Mouse (Mus musculus): Measurements from ENCODE around the gene Odf2. TPM values are rescaled to one million over a fixed set of nuclear protein-coding genes. Genes with fewer than 3 reads are reported as not detected.

Gene Odf2
- total and polyA plus RNA-seq, 2 experiments from 2014 or later: 90.9 to 102 TPM

DNA sequence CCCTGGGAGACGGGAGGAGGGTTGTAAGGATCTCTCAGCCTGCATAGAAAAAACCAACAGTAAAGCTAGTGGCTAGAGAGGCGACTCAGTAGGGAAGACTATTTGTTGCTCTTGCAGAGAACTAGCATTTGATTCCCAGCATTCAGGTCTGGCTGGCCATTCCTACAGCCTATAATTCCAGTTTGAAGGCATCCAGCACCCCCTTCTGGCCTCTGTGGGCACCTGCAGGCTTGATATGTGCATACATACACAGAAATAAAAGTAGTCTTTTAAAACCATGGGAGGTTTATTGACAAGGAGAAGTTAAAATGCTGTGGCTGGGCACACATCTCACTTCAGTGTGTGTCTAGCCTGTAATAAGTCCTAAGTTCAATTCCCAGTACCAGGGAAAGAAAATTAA is 21.0 kb downstream of the Odf2 start:
- 87% methylated on average over 2 of the region's 2 CpGs for WGBS
- H3K36me3 ChIP-seq (ENCODE audit: insufficient read depth, low read length): peaks cover 60% of the 10 kb centered on the region
- ATAC-seq (ENCODE audit: low FRiP score): no peak
- DNase-seq (ENCODE audit: low spot score): peak; percentile 15
- H3K27ac ChIP-seq (ENCODE audit: low read depth, low read length): no peak overlapping the region
- no peak overlapping the region for H3K4me3 ChIP-seq (ENCODE audit: low read depth, low read length)
- no peaks in the 10 kb centered on the region for H3K9me3 ChIP-seq (ENCODE audit: low read length)
- TF ChIP-seq CTCF (IDR thresholded peaks at IDR 0.05): peak; percentile 48
- H3K4me2 ChIP-seq (ENCODE audit: low read depth, low read length, poor library complexity, severe bottlenecking): no peak overlapping the region
- no peak overlapping the region for H3K9ac ChIP-seq (replicated peaks; ENCODE audit: low read length, poor library complexity, severe bottlenecking)
- H3K4me1 ChIP-seq (ENCODE audit: insufficient read depth, low read length): no peaks in the 10 kb centered on the region
- no peaks in the 10 kb centered on the region for H3K27me3 ChIP-seq (ENCODE audit: insufficient read depth, low read length)

GRCm38 (mm10) chr2:29917621-29918020 is 28.6 kb downstream of the Odf2 start:
- Histone ChIP-seq H3K4me1 (ENCODE audit: insufficient read depth, low read length) (no peaks in the 10 kb centered on the region), H3K36me3 (ENCODE audit: insufficient read depth, low read length) (peaks cover 74% of the 10 kb centered on the region), H3K27me3 (ENCODE audit: insufficient read depth, low read length) (no peaks in the 10 kb centered on the region), H3K27ac (ENCODE audit: low read depth, low read length) (no peak overlapping the region), H3K9ac (replicated peaks; ENCODE audit: low read length, poor library complexity, severe bottlenecking) (no peak overlapping the region), H3K9me3 (ENCODE audit: low read length) (no peaks in the 10 kb centered on the region), H3K4me3 (ENCODE audit: low read depth, low read length) (no peak overlapping the region), H3K4me2 (ENCODE audit: low read depth, low read length, poor library complexity, severe bottlenecking) (no peak overlapping the region)
- ATAC-seq (ENCODE audit: low FRiP score) (no peak), DNase-seq (ENCODE audit: low spot score) (no peak)
- 92% methylated on average over 11 of the region's 11 CpGs for WGBS
- TF ChIP-seq CTCF (IDR thresholded peaks at IDR 0.05): no peak

DNA sequence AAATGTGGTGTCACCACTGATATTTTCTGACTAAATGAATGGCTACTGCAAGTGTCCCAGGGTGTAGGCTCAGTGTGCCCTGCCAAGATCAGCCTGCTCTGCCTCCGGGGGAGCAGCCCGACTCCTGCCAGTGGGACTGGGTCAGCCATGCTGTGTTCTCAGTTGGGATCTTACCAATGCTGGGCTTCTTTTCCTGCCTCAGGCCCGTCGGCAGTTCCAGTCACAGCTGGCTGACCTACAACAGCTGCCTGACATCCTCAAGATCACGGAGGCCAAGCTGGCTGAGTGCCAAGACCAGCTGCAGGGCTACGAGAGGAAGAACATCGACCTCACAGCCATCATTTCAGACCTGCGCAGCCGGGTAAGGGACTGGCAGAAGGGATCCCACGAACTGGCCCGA is 33.0 kb downstream of the Odf2 start:
- Histone ChIP-seq H3K27ac (ENCODE audit: low read depth, low read length) (no peak overlapping the region), H3K4me1 (ENCODE audit: insufficient read depth, low read length) (no peaks in the 10 kb centered on the region)
- 70% methylated on average over 11 of the region's 11 CpGs for WGBS

DNA sequence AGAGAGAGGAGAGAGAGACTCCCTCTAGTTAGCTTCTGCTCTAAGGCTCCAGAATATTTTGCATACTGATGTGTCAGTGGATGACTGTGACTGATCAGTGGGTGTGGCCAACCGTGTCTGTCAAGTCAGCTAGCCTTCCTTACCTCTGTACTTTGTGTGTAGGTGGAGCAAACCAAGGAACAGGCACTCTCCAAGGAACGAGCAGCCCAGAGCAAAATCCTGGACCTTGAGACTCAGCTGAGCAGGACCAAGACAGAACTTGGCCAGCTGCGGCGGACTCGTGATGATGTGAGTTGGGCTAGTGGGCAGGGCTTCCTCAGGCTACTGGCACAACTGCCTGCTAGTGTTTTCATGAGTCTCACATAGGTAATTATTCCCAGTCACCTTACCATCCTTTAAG is 37.5 kb downstream of the Odf2 start:
- Histone ChIP-seq H3K27ac (ENCODE audit: low read depth, low read length) (no peak overlapping the region), H3K4me2 (ENCODE audit: low read depth, low read length, poor library complexity, severe bottlenecking) (no peak overlapping the region), H3K4me1 (ENCODE audit: insufficient read depth, low read length) (no peaks in the 10 kb centered on the region), H3K36me3 (ENCODE audit: insufficient read depth, low read length) (peaks cover 74% of the 10 kb centered on the region), H3K9ac (replicated peaks; ENCODE audit: low read length, poor library complexity, severe bottlenecking) (no peak overlapping the region), H3K27me3 (ENCODE audit: insufficient read depth, low read length) (no peaks in the 10 kb centered on the region), H3K4me3 (ENCODE audit: low read depth, low read length) (no peak overlapping the region), H3K9me3 (ENCODE audit: low read length) (no peaks in the 10 kb centered on the region)
- 88% methylated on average over 5 of the region's 5 CpGs for WGBS
- DNase-seq (ENCODE audit: low spot score) (no peak), ATAC-seq (ENCODE audit: low FRiP score) (no peak)
- TF ChIP-seq CTCF (IDR thresholded peaks at IDR 0.05): no peak

More for the DNA sequence above, 33.0 kb downstream of the Odf2 start:
- Histone ChIP-seq H3K36me3 (ENCODE audit: insufficient read depth, low read length) (peaks cover 75% of the 10 kb centered on the region), H3K4me3 (ENCODE audit: low read depth, low read length) (no peak overlapping the region), H3K27me3 (ENCODE audit: insufficient read depth, low read length) (no peaks in the 10 kb centered on the region), H3K9me3 (ENCODE audit: low read length) (no peaks in the 10 kb centered on the region), H3K4me2 (ENCODE audit: low read depth, low read length, poor library complexity, severe bottlenecking) (no peak overlapping the region), H3K9ac (replicated peaks; ENCODE audit: low read length, poor library complexity, severe bottlenecking) (no peak overlapping the region)
- ATAC-seq (ENCODE audit: low FRiP score) (no peak), DNase-seq (ENCODE audit: low spot score) (peak; percentile 6)
- TF ChIP-seq CTCF (IDR thresholded peaks at IDR 0.05): no peak

DNA sequence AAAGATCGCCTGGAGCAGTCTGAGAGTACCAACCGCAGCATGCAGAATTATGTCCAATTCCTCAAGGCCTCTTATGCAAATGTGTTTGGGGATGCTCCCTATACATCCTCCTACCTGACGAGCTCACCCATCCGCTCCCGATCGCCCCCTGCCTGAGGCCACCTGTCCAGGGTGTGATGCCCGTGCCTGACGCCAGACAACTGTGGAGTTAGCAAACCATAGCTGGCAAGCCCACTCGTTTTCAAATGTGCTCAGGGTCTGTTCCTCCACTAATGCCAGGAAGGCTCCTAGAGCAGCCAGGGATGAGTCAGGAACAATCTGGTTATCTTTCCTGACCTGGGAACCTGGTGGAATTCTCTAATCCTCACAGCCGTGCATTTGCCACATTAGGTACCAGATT is 41.5 kb downstream of the Odf2 start:
- Histone ChIP-seq H3K4me1 (ENCODE audit: insufficient read depth, low read length) (no peaks in the 10 kb centered on the region), H3K9me3 (ENCODE audit: low read length) (no peaks in the 10 kb centered on the region), H3K4me2 (ENCODE audit: low read depth, low read length, poor library complexity, severe bottlenecking) (no peak overlapping the region), H3K27me3 (ENCODE audit: insufficient read depth, low read length) (no peaks in the 10 kb centered on the region), H3K9ac (replicated peaks; ENCODE audit: low read length, poor library complexity, severe bottlenecking) (no peak overlapping the region), H3K4me3 (ENCODE audit: low read depth, low read length) (no peak overlapping the region), H3K36me3 (ENCODE audit: insufficient read depth, low read length) (peaks cover 41% of the 10 kb centered on the region), H3K27ac (ENCODE audit: low read depth, low read length) (no peak overlapping the region)
- TF ChIP-seq CTCF (IDR thresholded peaks at IDR 0.05): no peak
- DNase-seq (ENCODE audit: low spot score) (peak; percentile 20), ATAC-seq (ENCODE audit: low FRiP score) (no peak)
- WGBS: 87% methylated on average over 10 of the region's 10 CpGs

- H3K36me3 ChIP-seq (ENCODE audit: insufficient read depth, low read length): peaks cover 34% of the 10 kb centered on the region
- DNase-seq (ENCODE audit: low spot score): no peak
- ATAC-seq (ENCODE audit: low FRiP score): no peak
- no peaks in the 10 kb centered on the region for H3K9me3 ChIP-seq (ENCODE audit: low read length)
- H3K9ac ChIP-seq (replicated peaks; ENCODE audit: low read length, poor library complexity, severe bottlenecking): no peak overlapping the region
- no peak overlapping the region for H3K4me3 ChIP-seq (ENCODE audit: low read depth, low read length)
- H3K27ac ChIP-seq (ENCODE audit: low read depth, low read length): no peak overlapping the region
- no peak overlapping the region for H3K4me2 ChIP-seq (ENCODE audit: low read depth, low read length, poor library complexity, severe bottlenecking)
- H3K4me1 ChIP-seq (ENCODE audit: insufficient read depth, low read length): no peaks in the 10 kb centered on the region
- no peak for TF ChIP-seq CTCF (IDR thresholded peaks at IDR 0.05)
- 84% methylated on average over 6 of the region's 6 CpGs for WGBS
- H3K27me3 ChIP-seq (ENCODE audit: insufficient read depth, low read length): no peaks in the 10 kb centered on the region
Measured at GRCm38 (mm10) chr2:29931194-29931593, 42.2 kb downstream of the Odf2 start.

Measured in midbrain, postnatal 0 days (tissue).